Mouse (Mus musculus) lung, adult 18-20 months (tissue): Measurements from ENCODE around the gene Hmgb1.
"Not testable (repeated sequence)": the region's sequence is repeated elsewhere in the genome, so short reads cannot be mapped to it uniquely, and the experiment has no call there.

Source experiments
- DNase-seq, 2 experiments: peaks; one replicate each; pipeline ENCODE4 v3.0.0; 2022; ENCODE audit warnings: mixed read lengths in 2 of 2

Gene Hmgb1

GRCm38 (mm10) chr5:149143766-149144375, 40.4 kb downstream of the Hmgb1 start:
- DNase-seq = peak; percentile 13 to 33

- not testable (repeated sequence) for DNase-seq
Measured at GRCm38 (mm10) chr5:149141155-149141554, 43.1 kb downstream of the Hmgb1 start.

- no peak for DNase-seq
Measured at GRCm38 (mm10) chr5:149140336-149140735, 44.0 kb downstream of the Hmgb1 start.

DNA sequence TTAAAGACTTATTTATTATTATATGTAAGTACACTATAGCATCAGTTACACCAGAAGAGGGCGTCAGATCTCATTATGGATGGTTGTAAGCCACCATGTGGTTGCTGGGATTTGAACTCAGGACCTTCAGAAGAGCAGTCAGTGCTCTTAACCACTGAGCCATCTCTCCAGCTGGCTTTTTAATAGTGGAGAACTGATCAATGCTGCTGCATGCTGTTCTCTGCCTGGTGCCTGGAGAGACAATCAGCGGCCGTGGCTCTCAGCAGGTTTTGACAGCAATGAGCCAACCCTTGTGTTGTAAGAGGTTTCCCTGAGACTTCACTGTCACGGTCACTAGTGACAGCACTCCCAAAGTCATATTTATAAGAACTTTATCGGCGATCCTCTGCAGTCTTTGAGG, 46.2 kb downstream of the Hmgb1 start:
- DNase-seq = not testable (repeated sequence)

GRCm38 (mm10) chr5:149137447-149137846, 46.8 kb downstream of the Hmgb1 start:
- no peak for DNase-seq

DNA sequence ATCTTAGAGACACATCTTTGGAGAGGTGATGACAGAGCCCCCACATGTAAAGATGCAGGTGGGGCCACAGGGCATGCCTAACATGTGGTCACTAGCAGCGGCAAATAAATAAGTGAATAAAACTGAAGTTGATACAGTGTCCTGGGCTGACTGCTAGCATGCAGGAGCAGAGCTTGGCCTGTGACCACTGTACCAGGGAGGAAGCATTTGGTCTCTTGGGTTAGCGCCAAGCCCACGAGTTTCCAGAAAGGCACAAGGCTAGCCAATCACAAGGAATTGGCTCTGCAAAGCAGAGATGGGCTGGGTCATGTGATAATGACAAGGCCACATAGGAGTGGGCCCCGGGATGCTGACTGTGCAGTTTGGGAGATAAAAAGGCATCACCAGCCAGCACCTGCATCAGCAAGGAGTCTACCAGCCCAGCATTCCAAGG, 47.3 kb downstream of the Hmgb1 start:
- no peak for DNase-seq

- DNase-seq = no peak
Measured at GRCm38 (mm10) chr5:149135455-149136354, 48.6 kb downstream of the Hmgb1 start.

DNA sequence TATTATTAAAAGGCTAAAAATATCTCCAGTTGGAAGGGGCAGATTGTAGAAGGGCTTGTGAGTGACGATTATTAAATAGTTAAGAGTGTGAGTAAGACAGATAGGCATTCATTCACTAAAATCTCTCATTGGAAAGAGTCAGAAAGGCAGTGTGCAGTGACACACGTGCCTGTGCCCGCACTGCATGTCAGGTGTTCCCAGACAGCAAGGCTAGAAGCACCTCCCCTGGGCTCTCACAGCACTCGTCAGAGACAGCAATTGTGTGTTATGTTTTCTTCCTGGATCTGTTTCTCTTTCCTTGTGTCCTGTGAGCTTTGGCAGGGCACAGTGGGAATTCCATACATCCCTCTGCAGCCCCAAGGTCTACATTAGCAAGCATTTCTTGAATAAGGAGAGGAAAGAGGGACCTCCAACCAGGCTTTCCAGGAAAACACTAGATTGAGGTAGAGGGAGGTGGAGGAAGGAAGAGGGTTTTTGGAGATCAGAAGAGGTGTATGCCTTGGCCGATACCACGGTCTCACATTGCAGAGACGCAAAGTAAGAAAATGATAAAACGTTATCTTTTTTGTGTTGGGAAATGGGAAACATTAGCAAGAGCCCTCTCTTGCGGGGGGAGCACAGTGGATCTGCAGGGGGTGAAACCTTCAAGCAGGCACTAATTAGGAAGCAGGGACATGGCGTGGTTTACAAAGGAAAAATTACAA, 49.4 kb downstream of the Hmgb1 start:
- no peak for DNase-seq

DNA sequence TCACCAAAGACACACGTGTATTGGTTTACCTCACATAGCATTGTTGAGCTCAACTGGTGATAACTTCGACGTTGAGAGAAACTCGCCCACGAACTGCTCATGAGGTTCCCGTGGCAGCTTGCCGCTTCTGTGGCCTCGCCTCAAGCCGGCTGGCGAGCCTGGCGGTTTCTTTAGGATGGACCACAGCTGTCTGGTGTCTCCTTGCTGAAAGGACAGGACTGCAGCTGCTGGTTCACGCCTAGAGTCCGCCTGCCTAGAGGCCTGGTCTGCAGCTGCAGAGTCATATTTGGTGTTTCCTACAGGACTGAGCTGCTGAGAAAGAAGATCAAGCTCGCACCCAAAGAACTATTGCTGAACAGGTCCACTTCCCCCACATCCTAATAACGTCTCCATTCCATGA, 55.8 kb downstream of the Hmgb1 start:
- peak in 1 of 2 experiments; percentile 25 for DNase-seq

- DNase-seq = no peak
Measured at GRCm38 (mm10) chr5:149123795-149124194, 60.5 kb downstream of the Hmgb1 start.

DNA sequence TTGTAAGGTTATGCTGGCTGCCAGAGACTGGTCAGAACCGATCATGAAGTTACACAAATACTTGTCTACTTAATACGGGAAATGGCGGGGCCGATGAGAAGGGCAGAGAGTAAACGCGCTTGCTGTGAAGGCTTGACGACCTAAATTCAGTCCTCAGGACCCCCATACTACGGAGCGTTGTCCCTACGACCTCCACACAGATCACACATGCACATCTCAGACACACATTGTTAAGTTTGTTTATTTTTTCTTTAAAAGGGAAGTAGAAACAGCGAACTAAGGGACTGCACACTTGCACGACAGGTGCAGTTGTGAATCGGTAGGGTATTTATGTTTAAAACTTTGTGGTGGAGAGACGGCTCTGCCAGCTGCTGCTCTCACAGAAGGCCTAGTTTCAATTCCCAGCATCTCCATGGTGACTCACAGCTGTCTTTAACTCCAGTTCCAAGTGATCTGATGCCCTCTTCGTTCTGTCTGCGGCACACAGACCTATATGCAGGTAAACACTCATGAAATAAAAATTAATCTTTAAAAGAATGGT, 64.9 kb downstream of the Hmgb1 start:
- no peak for DNase-seq

- no peak for DNase-seq
Measured at GRCm38 (mm10) chr5:149117815-149118547, 66.3 kb downstream of the Hmgb1 start.

DNA sequence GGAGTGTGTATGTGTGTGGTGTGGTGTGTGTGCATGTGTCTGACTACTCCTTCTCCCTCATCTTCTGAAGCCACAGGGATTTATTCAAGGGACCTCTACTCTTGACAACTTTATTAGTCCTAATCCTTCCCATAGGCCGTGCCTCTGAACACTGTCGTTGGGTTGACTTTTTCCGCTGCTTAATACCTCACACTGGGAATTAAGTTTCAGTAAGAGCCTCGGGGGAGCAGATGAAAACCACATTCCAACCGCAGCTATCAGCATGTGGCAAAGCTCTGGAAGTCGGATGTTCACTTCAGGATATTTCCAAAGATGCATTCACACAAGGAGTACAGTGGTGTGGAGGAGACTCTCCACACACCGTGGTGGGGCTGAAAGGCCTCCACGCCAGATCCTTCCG, 69.7 kb downstream of the Hmgb1 start:
- no peak for DNase-seq

- DNase-seq = no peak
Measured at GRCm38 (mm10) chr5:149114034-149114433, 70.3 kb downstream of the Hmgb1 start.

DNA sequence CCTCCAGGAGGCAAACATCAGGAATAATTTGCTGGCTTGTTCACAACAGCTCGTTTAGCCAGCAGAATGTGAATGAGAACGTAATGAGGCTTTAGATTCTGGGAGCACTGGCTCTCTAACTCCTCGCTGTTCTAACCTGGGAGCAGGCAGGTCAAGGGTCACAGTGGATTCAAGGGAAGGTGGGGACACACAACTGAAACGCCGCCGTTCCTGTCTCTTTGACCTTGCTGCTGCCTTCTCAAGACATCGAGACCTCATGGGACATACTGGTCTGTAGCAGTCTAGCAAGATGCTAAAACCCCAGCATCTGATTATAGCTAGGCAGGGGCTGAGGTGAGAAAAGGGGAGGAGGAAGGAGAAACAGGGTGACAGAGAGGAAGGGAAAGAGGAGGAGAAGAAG, 70.8 kb downstream of the Hmgb1 start:
- DNase-seq = no peak

- DNase-seq = no peak
Measured at GRCm38 (mm10) chr5:149112559-149112958, 71.7 kb downstream of the Hmgb1 start.

DNA sequence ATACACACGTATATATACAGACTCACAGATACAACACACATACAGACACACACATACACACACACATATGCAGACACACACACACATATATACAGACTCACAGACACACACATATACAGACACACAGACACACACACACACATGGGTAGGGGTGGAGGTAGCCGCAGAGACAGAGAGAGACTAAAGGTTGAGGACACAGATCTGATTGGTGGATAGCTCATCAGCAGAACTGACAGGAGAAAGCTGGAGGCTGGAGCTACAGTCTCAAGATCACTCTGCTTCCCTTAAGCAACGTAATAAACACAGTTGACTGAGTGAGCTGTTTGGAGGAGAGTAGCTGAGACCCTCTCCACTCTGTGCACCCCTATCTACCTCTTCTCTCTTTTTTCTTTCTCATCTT, 75.1 kb downstream of the Hmgb1 start:
- DNase-seq = no peak

DNA sequence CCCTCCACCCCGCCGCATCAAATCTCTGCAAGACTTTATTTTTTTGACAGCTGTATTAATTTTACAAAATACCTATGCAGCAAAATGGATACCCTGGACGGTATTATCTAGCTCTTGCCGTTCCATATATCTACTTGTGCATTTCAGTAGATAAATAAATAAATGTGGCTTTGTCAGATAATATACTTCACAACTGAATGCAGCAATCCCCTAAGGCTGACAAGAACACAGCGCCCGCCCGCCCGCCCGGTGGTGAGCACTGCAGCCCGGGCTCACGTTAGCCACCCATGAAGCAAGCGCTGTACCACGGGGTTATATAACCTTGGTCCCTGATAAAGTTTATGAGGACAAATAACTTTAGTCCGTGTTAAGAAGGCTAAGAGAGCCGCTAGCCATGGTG, 76.1 kb downstream of the Hmgb1 start:
- DNase-seq = no peak

- DNase-seq = no peak
Measured at GRCm38 (mm10) chr5:149107566-149107965, 76.7 kb downstream of the Hmgb1 start.

DNA sequence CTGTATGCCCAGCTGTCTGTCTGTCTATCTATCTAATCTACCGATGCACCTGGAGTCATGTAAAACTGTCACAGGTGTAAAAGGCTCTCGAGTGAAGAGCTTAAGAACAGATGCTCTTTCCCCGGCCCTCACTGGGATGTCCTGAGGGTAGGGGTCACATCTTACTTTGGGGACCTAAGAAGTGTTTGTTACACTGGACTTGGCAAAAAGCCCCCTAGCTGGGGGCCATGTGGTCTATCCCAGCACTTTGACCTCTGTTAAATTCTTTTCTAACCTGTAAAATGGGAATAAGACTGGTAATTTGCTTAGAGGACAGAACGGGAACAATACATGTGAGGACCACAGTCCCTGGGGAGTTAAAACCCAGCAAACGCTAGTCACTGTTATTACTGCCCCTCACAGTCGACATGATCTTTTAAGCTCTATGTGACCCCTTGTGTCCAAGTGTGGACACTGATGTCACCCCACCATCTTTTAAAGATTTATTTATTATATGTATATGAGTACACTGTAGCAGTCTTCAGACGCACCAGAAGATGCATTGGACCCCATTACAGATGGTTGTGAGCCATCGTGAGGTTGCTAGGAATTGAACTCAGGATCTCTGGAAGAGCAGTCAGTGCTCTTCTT, 80.1 kb downstream of the Hmgb1 start:
- DNase-seq = no peak

DNA sequence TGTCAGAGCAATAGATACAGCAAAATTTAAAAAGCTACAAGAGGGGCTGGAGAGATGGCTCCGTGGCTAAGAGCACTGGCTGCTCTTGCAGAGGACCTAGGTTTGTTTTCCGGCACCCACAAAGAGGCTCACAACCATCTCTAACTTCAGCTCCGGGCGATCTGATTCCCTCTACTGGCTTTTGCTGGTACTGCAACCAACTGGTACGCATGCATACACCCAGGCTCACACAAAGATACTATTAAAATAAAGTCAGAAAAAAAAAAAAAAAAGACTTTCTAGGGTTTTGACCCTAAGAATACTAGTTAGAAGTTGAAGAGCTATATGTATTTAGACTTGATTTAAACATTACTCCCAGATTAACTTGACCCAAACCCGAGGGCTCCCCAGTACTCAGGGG, 82.4 kb downstream of the Hmgb1 start:
- DNase-seq = no peak

DNA sequence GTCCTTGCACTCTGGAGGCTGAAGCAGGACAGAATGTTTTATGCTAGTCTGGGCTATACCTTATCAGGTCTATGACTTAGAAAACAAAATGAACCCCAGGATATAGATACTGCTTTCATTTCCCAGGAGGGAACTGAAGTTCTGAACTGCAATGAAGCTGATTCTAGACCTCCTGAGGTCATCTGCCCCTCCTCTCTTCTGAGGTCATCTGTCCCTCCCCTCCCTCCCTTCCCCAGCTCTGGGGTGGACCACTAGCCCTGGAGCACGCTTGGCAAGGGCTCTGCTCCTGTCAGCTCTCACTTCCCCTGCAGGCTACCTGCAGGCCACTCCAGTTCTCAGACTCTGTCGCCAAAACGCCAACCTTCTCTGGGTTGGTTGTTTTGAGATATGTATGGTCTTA, 84.2 kb downstream of the Hmgb1 start:
- DNase-seq = no peak
